Mouse (Mus musculus): Measurements from ENCODE around the gene Abcc2. TPM values are rescaled to one million over a fixed set of nuclear protein-coding genes. Genes with fewer than 3 reads are reported as not detected.

Abcc2 gene
- polyA plus RNA-seq, 1 experiment from 2014 or later: 0.04 TPM

DNA sequence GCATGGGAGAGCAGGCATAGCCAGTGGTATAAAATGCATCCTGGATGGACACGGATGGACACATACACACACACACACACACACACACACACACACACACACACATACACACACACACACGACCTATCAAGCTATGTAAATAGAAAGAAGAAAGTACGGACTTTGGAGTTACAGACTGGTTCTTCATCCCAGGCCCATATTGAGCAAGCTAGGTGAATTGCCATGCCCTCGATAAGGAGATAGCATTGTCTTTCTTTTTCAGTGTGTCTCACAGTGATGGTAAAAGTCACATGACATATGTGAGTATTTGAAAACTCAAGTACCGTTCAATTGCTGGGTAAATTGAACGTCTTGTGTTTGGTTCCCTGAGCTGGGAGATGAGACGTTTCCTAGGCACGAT, 44.9 kb downstream of the Abcc2 start:
- no peak overlapping the region for H3K9ac ChIP-seq
- H3K27ac ChIP-seq: no peak overlapping the region
- H3K4me3 ChIP-seq: no peak overlapping the region
- ATAC-seq (replicated peaks): no peak
- 67% methylated on average over 8 of the region's 8 CpGs for whole genome bisulfite sequencing
- H3K27me3 ChIP-seq (replicated peaks): no peaks in the 10 kb centered on the region
- no peaks in the 10 kb centered on the region for H3K36me3 ChIP-seq (replicated peaks)
- no peaks in the 10 kb centered on the region for H3K9me3 ChIP-seq
- no peaks in the 10 kb centered on the region for H3K4me1 ChIP-seq
- no peak overlapping the region for H3K4me2 ChIP-seq

DNA sequence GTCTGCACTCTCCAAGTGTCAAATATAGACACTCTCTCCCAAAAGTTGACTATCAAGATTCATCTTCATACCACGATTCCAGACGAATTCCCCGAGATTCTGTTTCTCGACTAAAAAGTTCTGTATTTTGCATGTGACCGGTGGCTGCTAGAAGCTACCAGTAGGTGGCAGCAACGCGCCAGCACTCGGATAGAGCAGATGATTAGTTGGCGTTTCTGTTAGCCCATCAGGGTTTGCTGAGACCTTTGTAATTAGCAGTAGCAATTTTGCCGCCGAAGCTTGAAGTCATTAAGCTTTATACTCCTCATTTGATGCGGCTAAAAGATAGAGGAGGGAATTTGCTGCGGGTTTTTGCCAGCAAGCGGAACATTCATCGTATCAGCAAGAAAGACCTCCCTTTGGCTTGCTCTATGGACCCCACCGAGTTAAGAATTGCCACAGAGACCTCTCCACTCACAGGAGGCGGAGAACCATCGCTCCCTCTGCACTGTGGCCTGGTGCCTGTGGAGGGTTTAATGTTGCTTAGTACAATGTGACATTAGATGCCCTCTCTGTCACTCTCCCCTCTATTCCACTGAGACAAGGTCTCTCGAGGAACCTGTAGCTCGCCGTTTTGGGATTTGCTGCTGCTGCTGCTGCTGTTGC, 50.6 kb downstream of the Abcc2 start:
- 29% methylated on average over 21 of the region's 21 CpGs for WGBS
- H3K4me1 ChIP-seq: no peaks in the 10 kb centered on the region
- no peak for ATAC-seq (replicated peaks)

GRCm38 (mm10) chr19:43843184-43843583, 61.2 kb downstream of the Abcc2 start:
- no peak overlapping the region for H3K4me3 ChIP-seq
- no peak for ATAC-seq (replicated peaks)
- H3K36me3 ChIP-seq (replicated peaks): peaks cover 13% of the 10 kb centered on the region
- H3K9ac ChIP-seq: no peak overlapping the region
- H3K27me3 ChIP-seq (replicated peaks): no peaks in the 10 kb centered on the region
- H3K4me2 ChIP-seq: no peak overlapping the region
- no peaks in the 10 kb centered on the region for H3K4me1 ChIP-seq
- no peaks in the 10 kb centered on the region for H3K9me3 ChIP-seq
- H3K27ac ChIP-seq: no peak overlapping the region
- 90% methylated on average over 9 of the region's 9 CpGs for WGBS

More for the DNA sequence above, 50.6 kb downstream of the Abcc2 start:
- H3K9me3 ChIP-seq: no peaks in the 10 kb centered on the region
- no peak overlapping the region for H3K27ac ChIP-seq
- no peak overlapping the region for H3K4me3 ChIP-seq
- H3K36me3 ChIP-seq (replicated peaks): no peaks in the 10 kb centered on the region
- no peaks in the 10 kb centered on the region; the same call in 1 of the 2 replicates for H3K27me3 ChIP-seq (replicated peaks)
- H3K4me2 ChIP-seq: 0 out of 2 replicates have a peak overlapping the region, but pooled peaks have one; percentile 23
- H3K9ac ChIP-seq: no peak overlapping the region

- no peak for ATAC-seq (replicated peaks)
- Histone ChIP-seq H3K27ac (no peak overlapping the region), H3K9me3 (no peaks in the 10 kb centered on the region), H3K9ac (no peak overlapping the region), H3K4me2 (no peak overlapping the region), H3K36me3 (replicated peaks) (peaks cover 21% of the 10 kb centered on the region), H3K27me3 (replicated peaks) (no peaks in the 10 kb centered on the region), H3K4me1 (no peaks in the 10 kb centered on the region), H3K4me3 (no peak overlapping the region)
- WGBS: 72% methylated on average over 7 of the region's 7 CpGs
These were observed 63.4 kb downstream of the Abcc2 start for GRCm38 (mm10) chr19:43845331-43845908.

DNA sequence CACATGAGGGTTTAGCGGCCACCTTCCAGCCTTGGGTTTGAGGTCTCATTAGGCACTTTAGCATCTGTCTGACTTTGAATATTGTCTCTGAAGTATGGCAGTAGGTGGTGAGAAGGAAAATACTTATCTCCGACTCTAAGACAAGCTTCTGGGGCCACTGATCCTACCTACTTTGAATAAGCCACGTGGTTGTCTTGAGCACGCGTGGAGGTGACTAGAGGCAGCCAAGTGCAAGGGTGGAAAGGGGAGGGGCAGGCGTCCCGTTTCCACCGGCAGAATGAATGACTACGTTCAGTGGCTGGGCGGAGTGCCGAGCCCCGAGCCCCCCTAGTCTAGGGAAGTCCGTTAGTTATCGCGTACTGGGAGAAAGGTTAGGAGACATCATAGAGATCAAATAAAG, 65.1 kb downstream of the Abcc2 start:
- 93% methylated on average over 15 of the region's 15 CpGs for WGBS
- H3K4me2 ChIP-seq: no peak overlapping the region
- ATAC-seq (replicated peaks): no peak
- H3K27me3 ChIP-seq (replicated peaks): no peaks in the 10 kb centered on the region
- H3K36me3 ChIP-seq (replicated peaks): peaks cover 23% of the 10 kb centered on the region
- no peaks in the 10 kb centered on the region for H3K9me3 ChIP-seq
- H3K9ac ChIP-seq: no peak overlapping the region
- H3K4me3 ChIP-seq: no peak overlapping the region
- H3K4me1 ChIP-seq: no peaks in the 10 kb centered on the region
- no peak overlapping the region for H3K27ac ChIP-seq

DNA sequence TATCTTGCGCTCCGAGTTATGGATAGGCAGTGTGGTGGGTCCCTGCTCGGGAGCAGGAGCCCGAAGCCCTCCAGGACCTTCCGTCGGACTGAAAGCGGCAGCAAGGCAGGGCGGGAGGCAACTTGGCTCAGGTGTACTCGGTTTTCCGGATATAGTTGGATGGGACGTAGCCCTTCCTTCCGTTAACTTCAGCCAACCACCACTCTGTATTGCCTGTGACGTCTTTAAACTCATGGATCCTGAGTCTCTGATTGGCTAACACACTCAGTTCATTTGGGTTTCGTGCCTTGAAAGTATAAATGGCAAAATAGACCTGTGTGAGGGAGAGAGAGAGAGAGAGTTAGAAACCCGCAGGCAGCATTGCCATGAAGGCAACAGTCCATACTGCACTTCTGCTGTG, 66.0 kb downstream of the Abcc2 start:
- Histone ChIP-seq H3K36me3 (replicated peaks) (peaks cover 23% of the 10 kb centered on the region), H3K27ac (no peak overlapping the region), H3K4me2 (no peak overlapping the region), H3K4me3 (no peak overlapping the region), H3K9ac (no peak overlapping the region), H3K27me3 (replicated peaks) (no peaks in the 10 kb centered on the region), H3K4me1 (no peaks in the 10 kb centered on the region), H3K9me3 (no peaks in the 10 kb centered on the region)
- WGBS: 93% methylated on average over 15 of the region's 15 CpGs
- ATAC-seq (replicated peaks): no peak

DNA sequence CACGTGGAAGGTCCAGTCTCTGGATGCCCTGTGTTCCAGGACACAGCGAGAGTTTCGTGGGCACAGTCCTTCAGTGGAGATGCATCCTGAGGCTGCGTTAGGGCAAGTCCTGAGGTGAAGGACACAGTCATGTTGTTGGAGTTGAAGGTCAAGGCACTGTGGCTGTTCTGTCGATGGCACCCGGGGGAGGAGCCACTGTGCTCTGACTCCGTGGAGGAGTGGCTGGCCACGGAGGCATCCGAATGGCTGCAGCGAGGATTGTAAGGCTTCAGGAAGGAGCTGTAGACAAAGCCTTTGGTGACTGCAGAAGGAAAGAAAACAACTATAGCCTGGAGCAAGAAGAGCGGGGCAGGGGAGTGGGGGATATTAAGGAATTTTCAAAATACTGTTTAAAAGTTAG, 68.0 kb downstream of the Abcc2 start:
- no peak overlapping the region for H3K27ac ChIP-seq
- H3K4me2 ChIP-seq: no peak overlapping the region
- H3K27me3 ChIP-seq (replicated peaks): no peaks in the 10 kb centered on the region
- no peaks in the 10 kb centered on the region for H3K4me1 ChIP-seq
- H3K9ac ChIP-seq: no peak overlapping the region
- no peak overlapping the region for H3K4me3 ChIP-seq
- H3K36me3 ChIP-seq (replicated peaks): peaks cover 33% of the 10 kb centered on the region
- WGBS: 92% methylated on average over 11 of the region's 11 CpGs
- no peak for ATAC-seq (replicated peaks)
- no peaks in the 10 kb centered on the region for H3K9me3 ChIP-seq

- Histone ChIP-seq H3K9me3 (no peaks in the 10 kb centered on the region), H3K27ac (no peak overlapping the region), H3K27me3 (replicated peaks) (no peaks in the 10 kb centered on the region), H3K36me3 (replicated peaks) (peaks cover 34% of the 10 kb centered on the region), H3K4me1 (no peaks in the 10 kb centered on the region), H3K9ac (no peak overlapping the region), H3K4me3 (no peak overlapping the region), H3K4me2 (no peak overlapping the region)
- ATAC-seq (replicated peaks): no peak
- 82% methylated on average over 21 of the region's 21 CpGs for WGBS
These were observed 70.1 kb downstream of the Abcc2 start for GRCm38 (mm10) chr19:43851996-43852630.

DNA sequence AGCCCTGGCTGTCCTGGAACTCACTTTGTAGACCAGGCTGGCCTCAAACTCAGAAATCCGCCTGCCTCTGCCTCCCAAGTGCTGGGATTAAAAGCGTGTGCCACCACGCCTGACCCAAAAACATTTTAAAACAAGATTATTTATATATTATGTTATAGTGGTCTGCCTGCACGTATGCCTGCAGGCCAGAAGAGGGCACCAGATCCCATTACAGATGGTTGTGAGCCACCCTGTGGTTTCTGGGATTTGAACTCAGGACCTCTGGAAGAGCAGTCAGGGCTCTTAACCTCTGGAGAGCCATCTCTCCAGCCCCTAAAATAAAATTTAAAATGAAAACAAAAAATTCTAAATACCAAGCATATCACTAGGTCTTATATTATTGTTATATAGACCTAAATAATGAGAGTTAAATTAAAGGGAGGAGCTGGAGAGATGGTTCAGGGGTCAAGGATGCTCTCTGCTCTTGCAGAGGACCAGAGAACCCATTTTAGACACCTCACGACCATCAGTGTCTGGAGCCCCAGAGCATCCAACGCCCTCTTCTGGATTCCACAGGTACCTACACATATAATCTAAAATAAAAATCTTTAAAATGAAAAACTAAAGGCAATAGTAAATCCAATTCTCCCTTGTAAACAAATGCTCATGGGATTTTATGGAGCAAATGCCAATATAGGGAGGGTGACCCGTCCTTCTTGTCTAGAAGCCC, 71.0 kb downstream of the Abcc2 start:
- no peaks in the 10 kb centered on the region for H3K4me1 ChIP-seq
- H3K9me3 ChIP-seq: no peaks in the 10 kb centered on the region
- no peak for ATAC-seq (replicated peaks)
- no peak overlapping the region for H3K27ac ChIP-seq
- H3K4me2 ChIP-seq: no peak overlapping the region
- H3K27me3 ChIP-seq (replicated peaks): no peaks in the 10 kb centered on the region
- no peak overlapping the region for H3K9ac ChIP-seq
- 79% methylated on average over 7 of the region's 7 CpGs for WGBS
- H3K4me3 ChIP-seq: no peak overlapping the region
- H3K36me3 ChIP-seq (replicated peaks): peaks cover 25% of the 10 kb centered on the region; the same call in 1 of the 2 replicates

DNA sequence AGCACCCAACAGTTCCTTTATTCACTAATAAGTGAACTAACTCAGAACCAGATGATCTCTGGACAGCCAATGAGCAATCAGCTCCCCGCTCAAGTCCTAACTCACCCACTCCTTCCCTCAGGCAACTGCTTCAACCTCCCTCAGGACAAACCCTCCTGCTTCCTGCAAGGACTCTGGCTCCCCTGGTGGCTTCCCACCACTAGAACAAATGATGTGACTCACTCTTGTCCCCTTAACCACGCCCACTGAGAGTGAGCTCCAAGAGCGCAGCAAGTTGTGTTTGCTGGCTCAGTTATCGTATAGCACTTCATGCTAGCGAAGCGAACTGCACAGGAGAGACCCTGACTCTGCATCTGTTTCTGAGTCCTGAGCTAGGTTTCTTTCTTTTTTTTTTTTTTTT, 75.4 kb downstream of the Abcc2 start:
- Histone ChIP-seq H3K4me3 (no peak overlapping the region), H3K27ac (no peak overlapping the region), H3K4me1 (no peaks in the 10 kb centered on the region), H3K9ac (no peak overlapping the region), H3K36me3 (replicated peaks) (peaks cover 21% of the 10 kb centered on the region), H3K4me2 (no peak overlapping the region), H3K27me3 (replicated peaks) (no peaks in the 10 kb centered on the region), H3K9me3 (no peaks in the 10 kb centered on the region)
- ATAC-seq (replicated peaks): no peak
- 84% methylated on average over 6 of the region's 6 CpGs for WGBS

GRCm38 (mm10) chr19:43870418-43870817, 88.4 kb downstream of the Abcc2 start:
- WGBS: 94% methylated on average over 4 of the region's 4 CpGs

DNA sequence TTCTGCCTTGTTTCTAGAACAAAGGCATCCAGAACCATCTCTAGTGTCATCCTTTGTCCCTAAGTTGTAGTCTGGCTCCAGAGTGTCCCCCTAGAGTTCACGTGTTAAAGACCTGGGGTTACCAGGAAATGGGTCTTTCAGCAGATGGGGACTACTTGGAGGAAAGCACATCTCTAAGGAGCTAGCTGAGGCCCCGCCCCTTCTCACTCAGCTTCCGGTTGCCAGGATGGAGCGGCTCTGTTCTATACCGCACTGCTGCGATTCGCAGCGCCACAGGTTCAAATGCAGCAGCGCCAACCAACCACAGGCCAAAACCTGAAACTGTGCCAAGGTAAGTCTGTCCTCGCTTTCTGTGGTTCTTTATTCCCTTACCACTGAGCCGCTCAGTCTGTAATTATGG, 92.4 kb downstream of the Abcc2 start:
- peaks cover 13% of the 10 kb centered on the region; the same call in 1 of the 2 replicates for H3K36me3 ChIP-seq (replicated peaks)
- no peaks in the 10 kb centered on the region for H3K9me3 ChIP-seq
- ATAC-seq (replicated peaks): no peak
- WGBS: 94% methylated on average over 11 of the region's 11 CpGs
- H3K4me3 ChIP-seq: no peak overlapping the region
- no peaks in the 10 kb centered on the region for H3K27me3 ChIP-seq (replicated peaks)
- peaks cover 27% of the 10 kb centered on the region for H3K4me1 ChIP-seq
- H3K4me2 ChIP-seq: no peak overlapping the region
- H3K27ac ChIP-seq: no peak overlapping the region
- H3K9ac ChIP-seq: no peak overlapping the region

More at GRCm38 (mm10) chr19:43870418-43870817, 88.4 kb downstream of the Abcc2 start:
- Histone ChIP-seq H3K27ac (no peak overlapping the region), H3K9me3 (no peaks in the 10 kb centered on the region), H3K9ac (no peak overlapping the region), H3K36me3 (replicated peaks) (peaks cover 33% of the 10 kb centered on the region; the same call in 1 of the 2 replicates), H3K4me3 (no peak overlapping the region), H3K27me3 (replicated peaks) (no peaks in the 10 kb centered on the region), H3K4me2 (no peak overlapping the region), H3K4me1 (no peaks in the 10 kb centered on the region)
- ATAC-seq (replicated peaks): no peak

Data from midbrain, embryonic 15.5 days (tissue).